Mouse (Mus musculus): ENCODE measurements around the gene Fam213b. TPM values are rescaled to one million over a fixed set of nuclear protein-coding genes. Genes with fewer than 3 reads are reported as not detected.

Gene Fam213b
- total RNA-seq (2021), result 10 to 100 TPM; 82.5 to 98.2 TPM
- long read RNA-seq, experiment 1, transcript Fam213b-201 (7 exons, 883 nt), result major isoform, 97 of 112 reads
- long read RNA-seq, experiment 1, partial matches to known transcripts, result 12 of 112 reads
- long read RNA-seq, experiment 1, other reads (novel, unspliced or antisense), result 3 of 112 reads
- long read RNA-seq, experiment 2, transcript Fam213b-201 (7 exons, 883 nt), result major isoform, 44 of 50 reads
- long read RNA-seq, experiment 2, partial matches to known transcripts, result 6 of 50 reads
- long read RNA-seq, experiment 2, other reads (novel, unspliced or antisense), result 0 of 50 reads

DNA sequence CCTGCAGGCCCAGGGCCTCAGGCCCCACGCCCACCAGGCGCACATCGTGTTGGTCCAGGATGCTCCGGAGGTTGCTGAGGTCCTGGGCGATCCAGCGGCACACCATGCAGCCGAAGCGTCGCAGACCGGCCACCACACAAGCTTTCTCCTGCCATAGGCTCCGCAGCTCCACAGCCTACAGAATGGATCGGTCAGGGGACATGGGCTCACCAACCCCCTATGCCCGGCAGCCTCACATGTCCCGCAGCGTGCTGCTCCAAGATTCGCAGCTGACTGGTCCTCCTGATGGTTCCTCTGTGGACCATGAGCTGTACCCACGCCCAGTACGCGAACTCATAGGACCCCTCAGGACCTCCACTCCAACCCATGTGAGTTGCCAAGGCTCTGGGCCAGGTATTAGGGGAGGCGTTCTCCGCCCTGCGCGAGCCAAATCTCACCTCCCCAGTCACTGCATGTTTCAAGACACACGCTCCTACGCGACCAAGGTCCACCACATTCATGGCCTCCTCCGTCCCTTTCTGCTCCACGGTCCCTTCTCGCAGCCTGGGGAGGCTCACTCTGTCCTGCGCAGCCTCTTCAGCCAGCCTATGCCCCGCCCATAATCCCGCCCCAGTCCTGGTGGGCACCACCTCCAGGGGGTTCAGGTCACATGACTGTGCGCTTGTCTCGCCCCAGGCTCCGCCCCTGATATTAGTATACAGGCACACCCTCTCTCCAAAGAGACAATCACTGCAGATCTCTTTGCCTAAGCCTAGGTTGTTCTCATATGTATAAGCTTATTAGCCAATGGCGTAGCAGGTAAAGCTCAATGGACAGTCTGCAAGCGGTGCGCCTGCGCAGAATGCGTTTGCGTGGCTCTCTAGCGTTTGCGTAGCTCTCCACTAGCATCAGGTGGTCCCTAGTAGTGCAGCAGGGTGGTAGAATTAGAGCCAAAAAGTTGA is at the start of gene Fam213b:
Gene Fam213b (minus strand): TSS at position 630 of the 941 bp plus-strand sequence.
- DNase-seq, result peak; percentile 87 to 91

DNA sequence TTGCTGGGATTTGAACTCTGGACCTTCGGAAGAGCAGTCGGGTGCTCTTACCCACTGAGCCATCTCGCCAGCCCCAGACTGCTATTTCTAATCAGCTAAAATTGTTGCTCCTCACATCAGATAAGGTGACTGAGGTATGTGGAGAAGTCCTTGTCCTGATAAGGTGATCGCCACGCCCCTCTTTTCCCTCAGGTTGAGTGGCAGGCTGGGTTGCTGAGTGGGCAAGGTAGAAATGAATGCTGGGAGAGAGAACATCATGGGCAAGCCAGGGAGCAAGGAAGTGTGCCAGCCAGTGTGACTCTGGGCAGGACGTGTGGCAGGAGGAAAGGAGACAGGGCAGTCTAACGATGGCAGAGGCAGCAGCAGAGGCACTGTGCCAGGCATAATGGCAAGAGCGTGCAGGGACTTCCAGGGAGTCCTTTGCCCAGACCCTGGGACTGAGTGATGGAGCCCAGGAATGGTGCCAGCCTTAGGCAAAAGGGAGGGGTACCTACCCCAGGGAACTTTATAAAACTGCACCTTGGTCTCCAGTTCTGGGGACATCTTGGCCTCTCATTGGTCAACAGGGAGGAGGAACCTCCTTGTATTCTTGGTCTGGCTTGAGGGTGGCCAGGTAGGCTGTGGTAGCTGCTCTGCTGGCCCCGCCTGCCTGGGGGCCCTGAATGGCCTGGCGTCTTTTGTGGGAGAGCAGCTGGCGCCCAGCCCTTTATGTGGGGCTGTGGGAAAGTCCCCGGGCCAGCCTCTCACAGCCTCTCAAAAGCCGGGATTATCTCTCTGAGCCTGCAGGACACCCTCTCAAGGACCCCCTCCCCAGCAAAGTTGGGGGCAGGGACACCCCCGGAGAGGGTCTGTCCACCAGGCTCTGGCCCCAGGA is 49.4 kb upstream of the Fam213b start:
- peak in 1 of 2 experiments; percentile 38 for DNase-seq

DNA sequence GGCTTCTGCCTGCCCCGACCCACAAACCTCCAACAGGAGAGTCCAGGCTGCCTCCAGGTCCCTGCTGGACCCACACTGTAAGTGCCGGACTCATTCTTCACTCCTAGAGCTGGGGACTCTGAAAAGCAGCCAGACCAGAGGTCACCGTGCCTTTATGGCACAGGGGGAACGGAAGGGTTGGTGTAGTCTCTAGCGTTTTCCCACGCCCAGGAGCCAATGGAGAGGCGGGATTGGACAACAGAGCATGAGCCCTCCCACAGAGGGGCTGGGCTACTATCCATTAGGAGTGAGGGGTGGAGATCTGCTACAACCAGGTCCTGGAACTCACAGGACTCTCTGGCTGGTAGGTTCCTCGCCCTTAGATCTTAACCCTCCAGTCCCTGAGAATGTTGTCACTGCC is 47.4 kb upstream of the Fam213b start:
- DNase-seq, result peak; percentile 65 to 75

DNA sequence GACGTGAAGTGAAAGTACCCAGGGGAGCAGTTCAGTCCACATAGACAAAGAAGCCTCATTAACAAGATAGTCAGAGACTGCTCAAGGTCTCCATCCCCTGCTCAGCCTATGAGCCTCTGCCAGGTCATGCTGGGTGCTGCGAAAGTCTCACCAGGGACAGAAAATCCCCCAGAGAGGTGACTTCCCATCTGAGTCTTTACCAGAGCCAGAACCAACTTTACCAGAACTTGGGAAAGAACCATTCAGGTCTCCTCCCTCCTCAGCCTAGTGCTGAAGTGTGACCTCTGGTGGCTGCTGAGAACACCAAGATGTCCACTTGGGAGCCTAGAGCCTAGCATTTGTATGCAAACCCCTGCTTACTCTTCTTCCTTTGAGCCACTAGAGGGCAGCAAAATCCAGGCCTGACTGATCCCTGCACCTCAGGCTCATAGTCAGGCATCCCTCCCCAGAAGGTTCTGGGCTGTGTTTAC is 45.2 kb upstream of the Fam213b start:
- DNase-seq, result peak; percentile 85 to 92

DNA sequence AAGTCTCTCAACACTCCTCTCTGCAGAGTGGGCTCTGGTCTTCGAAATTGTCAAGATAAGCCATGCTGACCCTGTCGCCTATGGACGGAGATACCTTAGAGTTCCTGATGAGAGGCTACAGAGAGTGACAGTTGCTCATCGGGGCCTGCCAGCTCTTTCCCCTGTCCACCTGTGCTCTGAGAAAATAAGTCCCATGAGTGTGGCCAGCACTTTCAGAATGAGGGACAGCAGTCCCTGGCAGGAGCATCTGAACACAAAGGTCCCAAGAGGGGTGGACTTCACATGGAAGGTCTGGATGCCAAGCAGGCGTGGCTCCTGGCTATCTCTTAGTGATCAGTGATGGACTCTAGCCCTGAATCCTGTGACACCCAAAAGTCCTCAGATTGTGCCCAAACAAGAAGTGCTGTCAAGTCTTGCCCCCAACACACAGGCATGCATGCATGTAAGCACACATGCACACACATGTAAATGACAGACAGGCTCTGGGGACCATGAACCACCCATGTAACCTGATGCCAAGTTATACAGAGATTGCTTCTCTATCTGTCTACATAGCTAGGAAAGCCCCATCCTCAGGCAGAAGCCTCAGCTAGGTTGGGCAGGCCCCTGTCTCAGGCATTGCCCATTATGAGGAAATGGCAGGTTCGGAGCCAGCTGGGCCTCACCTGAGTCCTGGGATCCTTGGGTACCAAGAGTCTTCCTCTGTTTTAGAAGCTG is 44.5 kb upstream of the Fam213b start:
- DNase-seq, result no peak

DNA sequence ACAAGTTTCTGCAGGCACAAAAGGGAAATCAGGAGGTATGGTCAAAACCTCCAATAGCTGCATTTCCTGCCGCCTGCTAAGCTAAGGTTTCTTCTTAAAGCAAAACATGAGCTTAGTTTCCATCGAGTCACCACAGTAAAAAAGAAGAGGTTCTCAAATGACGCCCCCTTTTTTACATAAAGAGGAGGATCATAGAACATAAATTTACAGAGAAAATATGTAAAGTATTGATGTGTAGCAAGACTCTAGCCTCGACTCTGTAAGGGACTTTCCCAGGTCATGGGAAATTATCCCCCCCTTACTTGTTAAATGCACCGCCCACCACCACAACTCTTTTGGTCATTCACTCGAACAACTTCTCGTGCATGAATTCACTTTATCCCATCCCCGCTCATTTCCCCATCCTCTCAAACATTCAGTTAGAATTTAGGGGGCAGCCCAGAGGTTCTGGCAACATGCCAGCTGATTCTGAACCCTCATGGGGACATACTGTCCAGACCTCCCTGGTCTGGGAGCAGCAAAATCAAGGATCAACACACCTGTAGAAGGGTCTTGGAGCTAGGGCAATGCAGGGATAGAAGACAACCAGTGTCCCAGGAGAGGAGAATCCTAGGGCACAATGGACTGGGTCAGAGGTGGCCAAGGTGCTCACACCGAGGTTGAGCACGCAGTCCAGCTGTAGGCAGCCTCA is 43.8 kb upstream of the Fam213b start:
- no peak for DNase-seq

DNA sequence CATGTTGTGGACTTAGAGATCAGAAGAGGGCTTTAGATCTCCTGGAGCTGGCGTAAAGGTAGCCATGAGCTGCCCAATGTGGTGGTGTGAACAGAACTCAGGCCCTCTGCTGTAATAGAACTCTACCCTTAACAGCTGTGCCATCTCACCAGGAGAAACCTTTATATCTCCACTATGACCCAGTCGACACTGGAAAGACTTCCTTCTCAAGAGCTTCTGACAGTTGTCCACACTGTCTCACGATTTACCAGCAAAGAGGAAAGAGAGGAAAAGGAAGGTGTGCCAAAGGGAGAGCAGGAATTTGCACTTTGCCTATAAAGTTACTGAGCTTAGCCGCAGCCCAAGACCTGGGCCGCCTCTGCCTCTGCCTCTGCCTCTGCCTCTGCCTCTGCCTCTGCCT is 42.9 kb upstream of the Fam213b start:
- no peak for DNase-seq

DNA sequence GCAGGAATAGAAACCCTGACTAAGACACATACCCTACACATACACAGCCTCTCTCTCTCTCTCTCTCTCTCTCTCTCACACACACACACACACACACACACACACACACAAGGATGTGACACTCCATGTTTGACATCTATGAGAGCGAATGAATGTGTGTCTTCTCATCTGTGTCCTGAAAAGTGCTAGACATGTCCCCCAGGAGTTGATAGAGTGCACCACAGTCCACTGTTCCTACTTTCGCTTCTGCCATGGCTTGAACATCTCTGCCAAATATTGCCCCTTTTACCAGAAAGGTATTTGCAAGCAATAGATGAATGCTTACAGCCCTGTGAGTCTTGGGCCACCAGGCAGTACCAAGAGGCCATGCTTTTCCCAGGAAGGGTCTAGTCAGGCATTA is 41.2 kb upstream of the Fam213b start:
- DNase-seq, result no peak

DNA sequence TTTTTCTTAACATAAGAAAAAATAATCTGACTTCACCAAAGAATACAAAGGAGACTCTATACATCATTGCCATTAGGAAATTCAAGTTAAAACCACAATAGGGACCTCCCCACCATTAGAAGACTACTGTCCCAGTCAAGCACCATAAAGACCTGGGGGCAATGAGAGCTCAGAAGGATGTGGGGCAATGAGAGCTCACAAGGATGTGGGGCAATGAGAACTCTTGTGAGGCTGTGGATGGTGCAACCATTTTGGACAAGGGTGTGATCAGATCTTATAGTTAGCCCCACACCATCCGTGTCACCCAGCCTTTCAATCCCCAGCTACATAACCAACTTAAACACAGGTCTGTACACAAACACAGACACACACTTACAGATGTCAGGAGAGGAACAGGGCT is 38.8 kb upstream of the Fam213b start:
- no peak for DNase-seq

DNA sequence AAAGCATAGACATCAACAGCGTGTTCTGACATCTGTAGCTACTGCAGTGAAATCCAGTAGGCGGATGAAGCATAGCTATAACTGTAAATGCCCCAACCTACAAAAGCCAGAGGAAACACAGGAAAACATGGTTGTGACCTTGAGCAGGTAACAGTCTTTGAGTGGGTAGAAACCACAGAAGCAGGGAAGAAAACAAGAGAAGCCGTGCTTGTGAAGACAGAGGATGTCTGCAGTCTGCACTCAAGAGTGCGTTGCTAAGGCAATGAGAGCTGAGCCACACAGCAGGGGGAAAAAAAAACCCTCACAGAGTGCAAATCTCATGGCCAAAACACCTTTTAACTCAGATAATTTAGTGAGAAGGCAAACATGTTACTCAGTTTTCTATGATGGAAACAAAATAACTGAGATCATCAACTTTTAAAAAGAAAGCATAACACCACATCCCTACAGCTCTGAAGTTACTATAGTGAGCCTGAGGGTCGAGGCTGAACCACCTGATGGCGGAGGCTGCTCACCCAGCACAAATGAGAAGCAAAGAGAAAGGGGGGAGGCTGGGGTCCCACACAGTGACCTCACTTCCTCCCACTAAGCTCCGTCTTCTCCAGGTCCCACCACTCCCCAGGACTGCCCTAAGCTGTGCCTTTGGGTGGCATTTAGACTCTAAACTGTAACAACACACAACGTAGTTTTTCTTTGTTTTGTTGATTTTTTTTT is 37.8 kb upstream of the Fam213b start:
- DNase-seq, result no peak

DNA sequence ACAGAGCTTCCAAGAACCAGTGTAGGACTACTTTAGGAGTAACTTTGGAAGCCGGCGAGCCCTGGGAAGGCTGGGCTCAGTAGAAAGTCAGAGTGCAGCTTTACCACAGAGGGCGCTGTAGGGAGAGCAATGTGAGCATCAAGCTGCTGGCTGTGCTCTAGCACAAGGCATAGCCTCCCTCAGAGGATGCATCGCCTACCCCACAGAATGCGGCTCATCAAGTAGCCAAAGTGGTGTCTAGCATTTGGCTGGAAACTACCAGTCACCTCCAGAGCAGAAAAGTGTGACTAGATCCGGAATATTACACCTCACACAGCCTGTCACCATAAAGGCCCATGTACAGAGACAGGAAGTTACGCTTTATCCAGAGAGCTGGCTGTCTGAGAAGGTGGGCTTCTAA is 36.9 kb upstream of the Fam213b start:
- DNase-seq, result no peak

DNA sequence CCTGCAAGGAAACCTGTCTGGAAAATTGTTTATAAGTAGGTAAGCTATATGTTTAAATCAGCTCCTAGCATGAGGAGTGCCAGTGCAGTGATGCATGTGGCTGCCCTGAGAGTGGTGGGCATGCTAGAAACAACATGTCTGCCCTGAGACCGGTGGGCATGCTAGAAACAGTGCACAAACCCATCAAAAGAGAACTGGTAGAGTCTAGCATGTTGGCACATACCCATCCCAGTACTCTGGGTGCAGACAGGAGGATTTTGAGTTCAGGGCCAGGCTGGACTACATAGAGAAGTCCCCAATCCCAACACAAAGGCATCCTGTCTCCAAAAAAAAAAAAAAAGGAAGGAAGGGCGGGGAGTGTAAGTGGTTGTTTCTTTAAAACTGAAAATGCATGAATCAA is 35.9 kb upstream of the Fam213b start:
- DNase-seq, result no peak

DNA sequence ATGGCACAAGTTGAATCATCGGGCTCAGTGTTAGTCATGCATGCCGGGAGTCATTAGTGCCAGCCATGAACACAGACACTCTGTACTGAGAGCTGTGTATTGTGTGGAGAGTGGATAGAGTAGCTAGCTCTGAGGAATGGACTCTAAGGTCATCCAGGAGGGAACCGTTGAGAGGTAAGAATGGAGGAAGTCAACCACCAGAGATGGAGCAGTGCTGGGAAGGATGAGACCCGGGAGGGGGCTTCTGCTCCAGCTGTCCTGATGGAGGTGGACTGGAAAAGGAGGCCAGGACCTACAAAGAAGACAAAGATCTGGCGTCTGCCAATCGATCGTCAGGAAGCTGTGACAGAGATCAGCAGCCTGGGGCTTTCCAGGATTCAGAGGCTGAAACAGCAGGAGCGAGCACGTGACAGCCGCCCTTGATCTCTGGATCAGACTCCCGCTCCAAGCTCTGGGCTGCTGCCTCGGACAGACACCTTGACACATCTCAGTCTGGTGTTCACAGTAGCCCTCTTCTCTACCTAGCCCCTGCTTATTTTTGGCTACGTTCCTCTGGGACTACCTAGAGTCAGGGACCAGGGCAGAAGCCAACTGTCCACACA is 34.5 kb upstream of the Fam213b start:
- DNase-seq, result no peak

DNA sequence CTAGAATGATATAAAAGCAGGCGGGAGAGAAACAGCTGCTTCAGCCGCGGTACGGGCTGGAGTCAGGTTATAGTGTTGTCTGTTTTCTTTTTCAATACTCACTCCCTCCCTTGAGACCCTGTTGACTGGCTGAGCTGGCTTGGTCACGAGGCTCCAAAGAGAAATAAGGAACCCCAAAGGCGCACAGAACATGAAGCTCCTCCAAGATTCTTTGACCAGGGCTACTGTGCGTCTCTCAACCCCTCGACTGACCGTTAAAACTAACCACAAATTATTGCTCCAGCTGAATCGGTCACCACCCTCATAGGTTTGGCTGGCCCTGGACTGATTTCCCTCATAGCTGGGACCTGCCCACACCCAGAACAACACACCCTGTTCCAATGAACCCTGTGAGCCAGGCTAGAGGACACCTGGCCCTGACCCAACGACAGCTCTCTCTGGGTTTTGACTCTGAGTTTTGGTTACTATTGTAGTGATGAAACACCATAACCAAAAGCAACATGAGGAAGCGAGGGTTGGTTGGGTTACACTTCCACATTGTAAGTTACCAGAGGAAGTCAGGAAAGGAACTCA is 30.2 kb upstream of the Fam213b start:
- peak; percentile 65 to 74 for DNase-seq

DNA sequence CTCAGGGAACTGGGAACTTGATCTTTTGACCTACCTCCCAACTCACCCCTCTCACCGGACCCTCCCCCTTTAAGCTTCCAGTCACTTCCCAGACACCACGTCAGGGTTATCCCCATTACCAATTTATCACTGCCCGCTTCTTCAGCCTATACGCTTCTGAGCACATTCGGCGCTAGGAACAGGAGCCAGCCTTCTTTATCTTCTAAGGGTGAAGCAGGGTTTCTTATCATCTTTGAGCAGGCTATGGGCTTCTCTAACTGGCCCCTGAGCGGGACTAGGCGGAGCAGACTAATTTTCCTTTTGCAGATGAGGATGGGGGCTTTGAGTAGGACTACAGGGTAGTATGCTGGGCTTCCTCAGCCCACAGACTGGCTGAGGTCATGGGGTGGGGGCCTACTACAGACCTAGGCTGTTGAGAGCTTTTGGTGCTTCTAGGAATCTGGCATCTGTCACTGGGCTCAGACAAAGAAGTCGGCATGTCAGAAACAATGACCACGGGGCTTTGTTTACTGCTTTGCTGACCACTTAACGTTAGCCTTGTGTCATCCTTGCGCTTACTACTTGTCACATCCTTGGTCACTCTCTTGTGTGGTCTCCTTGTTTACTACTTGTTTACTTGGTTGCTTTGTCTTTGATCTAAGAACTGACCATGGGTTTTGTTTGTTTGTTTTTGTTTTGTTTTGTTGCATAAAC is 29.6 kb upstream of the Fam213b start, which contains the start of gene Tnfrsf14:
Gene Tnfrsf14 (minus strand): TSS at position 169 of the 693 bp plus-strand sequence.
- DNase-seq, result no peak

DNA sequence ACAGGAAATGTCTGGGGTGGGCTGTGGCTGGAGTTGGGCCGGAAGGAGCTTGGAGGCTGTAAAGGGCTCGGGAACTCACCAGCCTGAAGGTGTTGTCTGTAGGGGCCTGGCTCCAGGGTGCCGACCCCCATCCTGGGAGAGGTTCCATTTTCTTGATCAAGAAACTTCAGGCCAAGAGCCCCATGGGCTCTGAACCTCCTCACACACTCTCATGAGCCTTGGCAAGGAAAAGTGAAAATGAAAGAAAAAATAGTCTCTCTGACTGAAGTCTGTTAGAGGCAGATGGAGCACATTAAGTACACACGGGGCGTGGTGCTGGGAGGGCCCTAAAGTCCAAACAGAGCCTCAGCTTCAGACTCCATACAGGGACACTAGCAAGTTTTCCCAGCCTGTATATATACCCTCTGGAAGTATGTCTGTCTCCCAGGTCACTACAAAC is 29.0 kb upstream of the Fam213b start:
- peak; percentile 76 to 81 for DNase-seq

DNA sequence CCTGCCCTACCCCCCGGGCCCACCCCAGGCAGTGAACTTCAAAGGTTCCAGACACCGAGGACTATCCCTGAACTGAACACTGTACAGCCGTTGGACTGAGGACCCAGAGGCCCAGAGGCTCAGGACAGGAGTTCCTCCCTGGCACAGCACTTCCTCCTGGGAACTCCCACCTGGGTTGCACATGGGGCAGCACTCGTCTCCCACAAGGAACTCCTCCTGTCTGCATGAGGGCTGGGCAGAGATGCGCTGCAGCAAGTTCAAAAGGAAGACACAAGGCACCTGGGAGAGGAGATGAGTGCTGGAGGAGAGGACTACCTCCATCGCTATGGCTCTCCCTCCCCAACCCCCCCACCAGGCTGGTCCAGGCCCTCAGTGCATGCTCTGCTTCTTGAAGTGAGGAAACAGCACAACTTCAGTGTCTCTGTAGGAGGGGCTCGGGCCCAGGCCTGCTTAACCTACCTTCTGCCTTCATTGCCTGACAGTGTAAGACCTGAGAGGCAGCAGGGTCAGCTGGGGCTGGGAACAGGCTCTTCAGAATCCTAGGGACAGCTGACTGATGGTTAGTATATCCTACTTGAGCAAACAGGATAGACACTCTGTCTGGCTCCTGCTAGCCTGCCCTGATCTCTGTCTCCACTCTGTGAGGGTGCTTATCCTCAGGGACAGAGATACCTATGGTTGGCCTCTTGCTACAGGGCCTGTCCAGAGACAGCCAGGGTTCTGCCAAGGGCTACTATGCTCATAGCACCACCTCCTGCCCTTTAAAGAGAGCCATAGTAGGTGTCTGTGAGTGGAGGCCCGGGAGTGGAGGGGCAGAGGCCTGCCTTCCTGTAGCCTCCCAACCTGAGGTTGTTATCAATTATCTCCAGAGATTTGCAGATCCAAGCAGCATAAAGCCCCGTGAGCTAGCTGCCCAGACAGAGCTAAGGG is 28.3 kb upstream of the Fam213b start:
- no peak for DNase-seq
